Mouse (Mus musculus) intestine, embryonic 16.5 days (tissue): ENCODE measurements around the gene Sh3kbp1. TPM values are rescaled to one million over a fixed set of nuclear protein-coding genes. Genes with fewer than 3 reads are reported as not detected.

Experiments used
- ATAC-seq: fragments of 200-750 bp; cut with Nextera tagmentation; 2 replicates; pipeline ENCODE4 v1.8.0; 2017; ENCODE audit warnings: moderate TSS enrichment, moderate library complexity
- H3K27ac ChIP-seq: fragments of 300-500 bp; sonication (generic); 2 replicates; pipeline ENCODE4 v1.5.1; 2014; ENCODE audit warnings: mild to moderate bottlenecking, low read length
- H3K27me3 ChIP-seq: fragments of 300-500 bp; sonication (generic); replicated peaks from 2 replicates; pipeline ENCODE4 v1.6.1; 2014; ENCODE audit warnings: low read length, control low read depth, mixed read lengths; ENCODE audit not compliant: control insufficient read depth, insufficient read depth
- H3K36me3 ChIP-seq: fragments of 300-500 bp; sonication (generic); 2 replicates; pipeline ENCODE4 v1.6.1; 2014; ENCODE audit warnings: low read length, control low read depth; ENCODE audit not compliant: control insufficient read depth, insufficient read depth
- H3K4me1 ChIP-seq: fragments of 300-500 bp; sonication (generic); 2 replicates; pipeline ENCODE4 v1.6.1; 2014; ENCODE audit warnings: low read length, control low read depth, mixed read lengths; ENCODE audit not compliant: control insufficient read depth, insufficient read depth
- H3K4me2 ChIP-seq: fragments of 300-500 bp; sonication (generic); 2 replicates; pipeline ENCODE4 v1.6.1; 2014; ENCODE audit warnings: low read depth, low read length, control low read depth
- H3K4me3 ChIP-seq: fragments of 300-500 bp; sonication (generic); 2 replicates; pipeline ENCODE4 v1.5.1; 2014; ENCODE audit warnings: mild to moderate bottlenecking, low read length
- H3K9ac ChIP-seq: fragments of 300-500 bp; sonication (generic); 2 replicates; pipeline ENCODE4 v1.6.1; 2014; ENCODE audit warnings: low read depth, low read length
- H3K9me3 ChIP-seq: fragments of 300-500 bp; sonication (generic); 2 replicates; pipeline ENCODE4 v1.6.1; 2016; ENCODE audit warnings: low read length, control low read depth; ENCODE audit not compliant: control insufficient read depth
- WGBS: fragments of 180-500 bp; shearing (Covaris S2); extraction: QIAGEN DNeasy Blood & Tissue Kit; methylation state at CpG from one replicate; pipeline ENCODE4 v1.1.7; 2014; 5-methylcytosine and 5-hydroxymethylcytosine counted together
- polyA plus RNA-seq: library from polyadenylated mRNA; unstranded; fragments of >200 nt; fragmentation: Nextera tagmentation; extraction: Ambion mirVana; gene quantifications from 2 replicates; pipeline ENCODE4 v1.2.1, GENCODE M21; 2015

Gene Sh3kbp1
- polyA plus RNA-seq, 1 experiment from 2014 or later, result 20.8 TPM

DNA sequence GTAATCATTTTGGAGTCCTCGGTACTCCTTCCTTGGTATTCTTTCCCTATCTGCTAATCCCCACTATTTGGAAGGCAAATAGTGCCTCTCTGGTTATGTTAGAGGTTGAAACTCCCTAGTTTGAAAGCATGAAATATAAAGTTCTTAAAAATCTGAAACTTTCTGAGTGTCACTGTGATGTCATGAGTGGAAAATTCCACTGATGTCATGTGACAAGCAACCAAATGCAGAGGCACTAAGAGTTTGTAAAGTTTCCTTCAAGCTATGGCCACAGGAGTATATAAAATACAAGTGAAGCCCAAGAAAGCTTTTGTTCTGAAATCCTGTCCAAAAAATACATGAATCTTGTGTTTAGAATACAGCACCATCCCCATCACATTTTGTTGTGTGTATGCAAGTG lies 94.3 kb downstream of the Sh3kbp1 start:
- Histone ChIP-seq H3K4me3 (no peak overlapping the region), H3K36me3 (no peaks in the 10 kb centered on the region), H3K9ac (no peak overlapping the region), H3K27ac (no peak overlapping the region), H3K4me2 (no peak overlapping the region), H3K9me3 (no peaks in the 10 kb centered on the region), H3K4me1 (no peaks in the 10 kb centered on the region), H3K27me3 (no peaks in the 10 kb centered on the region)
- WGBS, result 67% methylated on average over 1 of the region's 1 CpGs
- ATAC-seq, result no peak

DNA sequence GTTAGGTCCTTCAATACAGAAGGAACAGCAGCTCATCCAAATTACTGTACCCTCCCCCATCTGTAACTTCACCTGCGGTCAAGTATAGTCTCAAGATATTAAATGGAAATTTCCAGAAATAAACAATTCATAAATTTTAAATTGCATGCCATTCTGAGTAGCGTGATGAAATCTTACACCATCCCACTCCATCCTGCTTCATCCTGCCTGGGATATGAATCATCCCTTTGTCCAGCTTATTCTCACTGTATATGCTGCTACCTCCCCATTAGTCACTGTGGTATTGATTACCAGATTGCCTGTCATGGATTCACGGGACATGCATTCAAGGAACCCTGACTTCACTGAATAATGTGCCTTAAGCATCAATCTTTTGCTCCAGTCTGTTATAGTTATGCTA lies 104.3 kb downstream of the Sh3kbp1 start:
- H3K4me2 ChIP-seq, result no peak overlapping the region
- WGBS, result 77% methylated on average over 3 of the region's 3 CpGs
- no peak overlapping the region for H3K9ac ChIP-seq
- no peak overlapping the region for H3K27ac ChIP-seq
- H3K27me3 ChIP-seq, result 0 out of 2 replicates have a peak, but pooled peaks cover 2% of the 10 kb centered on the region
- ATAC-seq, result no peak
- H3K36me3 ChIP-seq, result no peaks in the 10 kb centered on the region
- no peak overlapping the region for H3K4me3 ChIP-seq
- no peaks in the 10 kb centered on the region for H3K4me1 ChIP-seq
- H3K9me3 ChIP-seq, result no peaks in the 10 kb centered on the region

DNA sequence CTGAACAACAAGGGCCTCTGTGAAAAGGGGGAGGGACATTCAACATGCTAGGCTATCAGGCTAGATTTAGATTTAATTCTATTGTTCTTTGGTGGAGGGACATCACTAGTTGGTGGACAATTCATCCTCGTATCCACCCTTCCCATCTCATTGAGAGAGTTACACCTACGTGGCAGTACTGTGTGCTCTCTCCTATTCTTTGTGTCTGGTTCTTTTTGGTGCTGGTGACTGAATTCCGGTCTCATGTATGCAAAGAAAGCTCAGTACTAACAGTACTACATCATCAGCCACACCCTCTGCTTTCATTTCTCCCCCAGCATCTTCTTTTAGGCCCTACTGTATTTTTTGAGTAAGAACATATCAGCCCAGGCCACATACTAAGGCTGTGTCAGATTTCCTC lies 105.8 kb downstream of the Sh3kbp1 start:
- WGBS, result 78% methylated on average over 3 of the region's 3 CpGs
- H3K27ac ChIP-seq, result no peak overlapping the region
- no peak overlapping the region for H3K4me3 ChIP-seq
- no peak overlapping the region for H3K4me2 ChIP-seq
- no peak overlapping the region for H3K9ac ChIP-seq
- no peaks in the 10 kb centered on the region for H3K9me3 ChIP-seq
- ATAC-seq, result no peak
- 0 out of 2 replicates have a peak, but pooled peaks cover 2% of the 10 kb centered on the region for H3K27me3 ChIP-seq
- no peaks in the 10 kb centered on the region for H3K4me1 ChIP-seq
- no peaks in the 10 kb centered on the region for H3K36me3 ChIP-seq

- WGBS, result 89% methylated on average over 2 of the region's 2 CpGs
- Histone ChIP-seq H3K36me3 (no peaks in the 10 kb centered on the region), H3K4me1 (no peaks in the 10 kb centered on the region), H3K27ac (no peak overlapping the region), H3K9ac (no peak overlapping the region), H3K27me3 (0 out of 2 replicates have a peak, but pooled peaks cover 2% of the 10 kb centered on the region), H3K4me3 (no peak overlapping the region), H3K4me2 (no peak overlapping the region), H3K9me3 (no peaks in the 10 kb centered on the region)
- no peak for ATAC-seq
Observed at GRCm38 (mm10) chrX:159733948-159734347, 106.9 kb downstream of the Sh3kbp1 start.

GRCm38 (mm10) chrX:159735513-159736099 lies 108.5 kb downstream of the Sh3kbp1 start:
- H3K9me3 ChIP-seq, result no peaks in the 10 kb centered on the region
- 54% methylated on average over 6 of the region's 6 CpGs for WGBS
- no peaks in the 10 kb centered on the region for H3K36me3 ChIP-seq
- H3K27ac ChIP-seq, result no peak overlapping the region
- 0 out of 2 replicates have a peak, but pooled peaks cover 2% of the 10 kb centered on the region for H3K27me3 ChIP-seq
- no peaks in the 10 kb centered on the region for H3K4me1 ChIP-seq
- H3K9ac ChIP-seq, result no peak overlapping the region
- H3K4me3 ChIP-seq, result no peak overlapping the region
- no peak for ATAC-seq
- no peak overlapping the region for H3K4me2 ChIP-seq

GRCm38 (mm10) chrX:159737344-159737743 lies 110.3 kb downstream of the Sh3kbp1 start:
- Histone ChIP-seq H3K36me3 (no peaks in the 10 kb centered on the region), H3K27me3 (peaks cover 2% of the 10 kb centered on the region; the same call in 1 of the 2 replicates), H3K4me1 (no peaks in the 10 kb centered on the region), H3K9me3 (no peaks in the 10 kb centered on the region), H3K9ac (no peak overlapping the region), H3K4me3 (no peak overlapping the region), H3K4me2 (no peak overlapping the region), H3K27ac (no peak overlapping the region)
- ATAC-seq, result no peak
- 77% methylated on average over 1 of the region's 1 CpGs for WGBS

GRCm38 (mm10) chrX:159744035-159744434 lies 117.0 kb downstream of the Sh3kbp1 start:
- Histone ChIP-seq H3K36me3 (no peaks in the 10 kb centered on the region), H3K4me1 (no peaks in the 10 kb centered on the region), H3K9me3 (no peaks in the 10 kb centered on the region), H3K27ac (no peak overlapping the region), H3K9ac (no peak overlapping the region), H3K4me3 (no peak overlapping the region), H3K4me2 (no peak overlapping the region), H3K27me3 (peaks cover 2% of the 10 kb centered on the region; the same call in 1 of the 2 replicates)
- ATAC-seq, result no peak
- 54% methylated on average over 5 of the region's 5 CpGs for WGBS

- H3K27me3 ChIP-seq, result peaks cover 2% of the 10 kb centered on the region; the same call in 1 of the 2 replicates
- H3K4me1 ChIP-seq, result no peaks in the 10 kb centered on the region
- H3K4me2 ChIP-seq, result no peak overlapping the region
- no peak for ATAC-seq
- H3K27ac ChIP-seq, result no peak overlapping the region
- WGBS, result 61% methylated on average over 3 of the region's 3 CpGs
- no peaks in the 10 kb centered on the region for H3K36me3 ChIP-seq
- H3K9ac ChIP-seq, result no peak overlapping the region
- H3K4me3 ChIP-seq, result no peak overlapping the region
- H3K9me3 ChIP-seq, result no peaks in the 10 kb centered on the region
Observed at GRCm38 (mm10) chrX:159744620-159745019, 117.5 kb downstream of the Sh3kbp1 start.

DNA sequence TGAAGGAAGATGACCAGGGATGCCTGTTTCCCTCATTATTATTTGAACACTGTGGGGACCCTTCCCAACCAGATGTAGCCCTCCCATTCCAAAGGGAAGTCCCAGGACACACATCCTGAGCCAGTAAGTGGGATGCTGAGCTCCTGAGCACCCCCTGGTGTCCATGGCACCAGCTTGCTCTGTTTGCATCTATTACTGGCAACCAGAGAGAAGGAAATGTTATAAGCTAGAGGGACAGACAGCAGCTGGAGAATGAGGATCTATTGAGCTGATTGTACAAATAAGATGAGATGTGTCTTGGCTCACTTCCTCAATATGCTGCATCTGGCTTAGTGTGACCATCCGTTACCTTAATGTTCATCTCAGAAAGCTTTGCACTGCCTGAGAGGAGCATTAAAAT lies 124.8 kb downstream of the Sh3kbp1 start:
- Histone ChIP-seq H3K36me3 (no peaks in the 10 kb centered on the region), H3K9ac (no peak overlapping the region), H3K4me3 (no peak overlapping the region), H3K27ac (no peak overlapping the region), H3K4me1 (no peaks in the 10 kb centered on the region), H3K4me2 (no peak overlapping the region), H3K9me3 (no peaks in the 10 kb centered on the region), H3K27me3 (no peaks in the 10 kb centered on the region)
- no peak; the same call in 1 of the 2 replicates for ATAC-seq
- WGBS, result 47% methylated on average over 1 of the region's 1 CpGs

GRCm38 (mm10) chrX:159756261-159756660 lies 129.2 kb downstream of the Sh3kbp1 start:
- no peaks in the 10 kb centered on the region for H3K27me3 ChIP-seq
- no peak overlapping the region for H3K4me3 ChIP-seq
- ATAC-seq, result no peak
- no peak overlapping the region for H3K4me2 ChIP-seq
- H3K27ac ChIP-seq, result no peak overlapping the region
- no peaks in the 10 kb centered on the region for H3K4me1 ChIP-seq
- H3K36me3 ChIP-seq, result no peaks in the 10 kb centered on the region
- H3K9me3 ChIP-seq, result no peaks in the 10 kb centered on the region
- H3K9ac ChIP-seq, result no peak overlapping the region
